Mouse (Mus musculus) testis, adult 2 months (tissue): Measurements from ENCODE around the gene Gpr157. TPM values are rescaled to one million over a fixed set of nuclear protein-coding genes. Genes with fewer than 3 reads are reported as not detected.

Experiments used
- H3K27ac ChIP-seq: fragments of 200-500 bp; 2 replicates; pipeline ENCODE4 v1.5.1; 2012; ENCODE audit warnings: low read depth, low read length; ENCODE audit not compliant: control insufficient read depth, insufficient read depth
- H3K27me3 ChIP-seq: fragments of 200-500 bp; 2 replicates; pipeline ENCODE4 v1.6.1; 2012; ENCODE audit warnings: mild to moderate bottlenecking, low read length, moderate library complexity; ENCODE audit not compliant: control insufficient read depth, insufficient read depth
- H3K36me3 ChIP-seq: fragments of 200-500 bp; 2 replicates; pipeline ENCODE4 v1.6.1; 2012; ENCODE audit warnings: mild to moderate bottlenecking, low read length; ENCODE audit not compliant: control insufficient read depth, insufficient read depth
- H3K4me1 ChIP-seq: fragments of 200-500 bp; 2 replicates; pipeline ENCODE4 v1.6.1; 2012; ENCODE audit warnings: low read length; ENCODE audit not compliant: control insufficient read depth, insufficient read depth
- H3K4me3 ChIP-seq: fragments of 200-500 bp; 2 replicates; pipeline ENCODE4 v1.5.1; 2012; ENCODE audit warnings: low read depth, mild to moderate bottlenecking, low read length, moderate library complexity, mixed read lengths; ENCODE audit not compliant: control insufficient read depth
- CTCF ChIP-seq: fragments of 200-500 bp; IDR thresholded peaks from 2 replicates; pipeline ENCODE4 v1.5.1; 2012; ENCODE audit warnings: low read depth, mild to moderate bottlenecking, inconsistent platforms, low read length, moderate library complexity; ENCODE audit not compliant: control insufficient read depth, insufficient read depth, insufficient replicate concordance
- POLR2A ChIP-seq: fragments of 200-500 bp; IDR thresholded peaks from 2 replicates; pipeline ENCODE4 v1.6.1; 2012; ENCODE audit warnings: low read depth, mild to moderate bottlenecking, inconsistent platforms, low read length, moderate library complexity; ENCODE audit not compliant: control insufficient read depth
- polyA plus RNA-seq: library from polyadenylated mRNA; depleted of rRNA; stranded (reverse); fragments of >200 nt; gene quantifications from 2 replicates; pipeline ENCODE4 v1.2.3, GENCODE M21; 2012

Gpr157 gene
- polyA plus RNA-seq, 1 experiment = 0.96 TPM

GRCm38 (mm10) chr4:150114505-150115061 lies 27.4 kb downstream of the Gpr157 start:
- Histone ChIP-seq H3K36me3 (no peaks in the 10 kb centered on the region), H3K4me1 (peaks cover 4% of the 10 kb centered on the region), H3K4me3 (no peak overlapping the region), H3K27ac (no peak overlapping the region), H3K27me3 (no peaks in the 10 kb centered on the region)
- TF ChIP-seq CTCF = no peak
- no peak for TF ChIP-seq POLR2A

- Histone ChIP-seq H3K4me3 (no peak overlapping the region), H3K27ac (no peak overlapping the region), H3K4me1 (peaks cover 20% of the 10 kb centered on the region), H3K27me3 (no peaks in the 10 kb centered on the region), H3K36me3 (0 out of 2 replicates have a peak, but pooled peaks cover 1% of the 10 kb centered on the region)
- TF ChIP-seq POLR2A (no peak), CTCF (no peak)
These were observed 30.1 kb downstream of the Gpr157 start for GRCm38 (mm10) chr4:150117311-150117710.

- Histone ChIP-seq H3K36me3 (peaks cover 1% of the 10 kb centered on the region; the same call in 1 of the 2 replicates), H3K27ac (no peak overlapping the region), H3K27me3 (no peaks in the 10 kb centered on the region), H3K4me1 (peaks cover 20% of the 10 kb centered on the region), H3K4me3 (no peak overlapping the region)
- no peak for TF ChIP-seq CTCF
- no peak for TF ChIP-seq POLR2A
These were observed 31.0 kb downstream of the Gpr157 start for GRCm38 (mm10) chr4:150118163-150118562.

- TF ChIP-seq POLR2A = peak; percentile 88
- TF ChIP-seq CTCF = no peak
- peak within 1 kb of the TSS; percentile 86 for H3K4me3 ChIP-seq
- H3K27me3 ChIP-seq = no peaks in the 10 kb centered on the region
- peak within 1 kb of the TSS; percentile 82 for H3K27ac ChIP-seq
- peaks cover 20% of the 10 kb centered on the region for H3K4me1 ChIP-seq
- H3K36me3 ChIP-seq = peaks cover 1% of the 10 kb centered on the region; the same call in 1 of the 2 replicates
These were observed 31.9 kb downstream of the Gpr157 start, which contains the start of gene Slc2a5 for GRCm38 (mm10) chr4:150119055-150119454. TSS of gene Slc2a5 (plus strand) at chr4:150119283.

GRCm38 (mm10) chr4:150119640-150120039 lies 32.5 kb downstream of the Gpr157 start:
- peak overlapping the region; percentile 82 for H3K27ac ChIP-seq
- peak overlapping the region; percentile 86 for H3K4me3 ChIP-seq
- peaks cover 1% of the 10 kb centered on the region; the same call in 1 of the 2 replicates for H3K36me3 ChIP-seq
- H3K4me1 ChIP-seq = peaks cover 20% of the 10 kb centered on the region
- no peaks in the 10 kb centered on the region for H3K27me3 ChIP-seq
- TF ChIP-seq CTCF = no peak
- TF ChIP-seq POLR2A = no peak

- no peak for TF ChIP-seq POLR2A
- no peak for TF ChIP-seq CTCF
- Histone ChIP-seq H3K36me3 (peaks cover 1% of the 10 kb centered on the region; the same call in 1 of the 2 replicates), H3K4me3 (peak overlapping the region; percentile 86), H3K4me1 (peaks cover 20% of the 10 kb centered on the region), H3K27me3 (no peaks in the 10 kb centered on the region), H3K27ac (peak overlapping the region; percentile 82; the same call in 1 of the 2 replicates)
These were observed 33.1 kb downstream of the Gpr157 start for GRCm38 (mm10) chr4:150120173-150120833.

GRCm38 (mm10) chr4:150121430-150121829 lies 34.3 kb downstream of the Gpr157 start:
- H3K27ac ChIP-seq = no peak overlapping the region
- H3K27me3 ChIP-seq = no peaks in the 10 kb centered on the region
- H3K4me1 ChIP-seq = peaks cover 20% of the 10 kb centered on the region
- no peak for TF ChIP-seq POLR2A
- TF ChIP-seq CTCF = no peak
- H3K4me3 ChIP-seq = no peak overlapping the region; the same call in none of the 2 replicates
- peaks cover 1% of the 10 kb centered on the region; the same call in 1 of the 2 replicates for H3K36me3 ChIP-seq
